Mouse (Mus musculus) cortical plate, adult 2 months (tissue): ENCODE data around the gene Ptprj.

Experiments used
- CTCF ChIP-seq: fragments of 200-500 bp; IDR thresholded peaks from 2 replicates; pipeline ENCODE4 v1.5.1; 2011; ENCODE audit warnings: mild to moderate bottlenecking, control low read depth, low read length; ENCODE audit not compliant: insufficient read depth; ENCODE audit errors: extremely low read depth
- POLR2A ChIP-seq: fragments of 200-500 bp; IDR thresholded peaks from 2 replicates; pipeline ENCODE4 v1.6.1; 2011; ENCODE audit warnings: mild to moderate bottlenecking, low read length, control low read depth; ENCODE audit not compliant: insufficient read depth; ENCODE audit errors: extremely low read depth

DNA sequence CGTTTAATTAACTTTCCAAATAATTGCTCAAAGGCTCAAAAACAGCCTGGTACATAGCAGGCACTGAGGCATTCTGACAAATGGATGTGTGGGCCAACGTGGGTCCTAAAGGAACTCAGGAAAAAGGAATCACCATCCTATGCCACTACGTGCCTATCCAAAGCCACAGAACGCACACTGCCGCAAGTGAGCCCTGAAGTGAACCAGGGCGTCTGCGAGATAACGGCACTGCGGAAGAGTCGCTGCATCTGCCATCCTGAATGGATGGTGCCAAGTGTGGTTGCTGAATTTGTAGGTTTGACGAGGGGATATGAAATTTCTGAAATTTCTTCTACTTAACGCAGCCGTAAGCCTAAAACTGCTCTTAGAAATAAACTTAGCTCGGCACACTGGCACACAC lies 54.6 kb downstream of the Ptprj start:
- TF ChIP-seq CTCF (no peak), POLR2A (no peak)
